Comparison of ENCODE assay signal across 8 mouse cellular contexts in the genomic region with DNA sequence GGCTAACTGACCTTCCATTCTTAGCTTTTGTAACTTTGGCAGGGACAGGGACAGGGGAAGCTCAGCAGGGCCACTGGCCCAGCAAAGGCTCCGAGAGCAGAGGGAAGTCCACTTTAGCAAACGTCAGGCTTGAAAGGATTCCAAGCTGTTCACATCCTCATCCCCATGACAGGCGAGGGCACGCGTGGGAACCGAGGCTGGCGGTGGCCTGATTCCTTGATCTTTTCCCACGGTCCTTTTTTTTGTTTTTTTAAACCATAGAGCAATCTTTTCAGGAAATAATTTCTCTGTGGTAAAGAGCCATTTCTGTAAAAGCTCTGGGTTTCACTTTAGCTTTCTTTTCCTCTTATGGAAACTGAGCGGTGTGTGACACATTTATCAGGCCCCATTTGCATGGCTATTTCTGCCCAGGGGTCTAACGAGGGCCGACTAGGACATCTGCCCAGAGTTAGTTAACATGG. TPM values are rescaled to one million over a fixed set of nuclear protein-coding genes. Genes with fewer than 3 reads are reported as not detected.
A peak's percentile ranks its signal among the peaks of the same experiment; 100 is the strongest.
DNase-seq lines count a peak whose midpoint lies in the region; ATAC-seq lines count a peak whose summit lies in the region.

No protein-coding gene starts in this region.

- no peaks in the 10 kb centered on the region for H3K9me3 ChIP-seq in midbrain, embryonic 10.5 days (replicated peaks)
- no peaks in the 10 kb centered on the region for H3K9me3 ChIP-seq in midbrain, embryonic 11.5 days (ENCODE audit: control insufficient read depth, low read length)
- no peaks in the 10 kb centered on the region for H3K9me3 ChIP-seq in kidney, embryonic 15.5 days (replicated peaks)
- H3K9me3 ChIP-seq in midbrain, embryonic 15.5 days: no peaks in the 10 kb centered on the region

- H3K27ac ChIP-seq in midbrain, embryonic 10.5 days (replicated peaks): peak overlapping the region; percentile 69
- H3K27ac ChIP-seq in midbrain, embryonic 11.5 days (ENCODE audit: low read depth, low read length): no peak overlapping the region
- H3K27ac ChIP-seq in kidney, embryonic 15.5 days: peak overlapping the region; percentile 85
- H3K27ac ChIP-seq in midbrain, embryonic 15.5 days: peak overlapping the region; percentile 61

- H3K27me3 ChIP-seq in midbrain, embryonic 10.5 days (ENCODE audit: low read depth, poor library complexity, severe bottlenecking): no peaks in the 10 kb centered on the region
- H3K27me3 ChIP-seq in midbrain, embryonic 11.5 days (ENCODE audit: control insufficient read depth, insufficient read depth, low read length): no peaks in the 10 kb centered on the region
- H3K27me3 ChIP-seq in kidney, embryonic 15.5 days: no peaks in the 10 kb centered on the region
- H3K27me3 ChIP-seq in midbrain, embryonic 15.5 days (replicated peaks): no peaks in the 10 kb centered on the region

- WGBS in midbrain, embryonic 10.5 days: 33% methylated on average over 11 of the region's 11 CpGs
- 22% methylated on average over 11 of the region's 11 CpGs for WGBS in midbrain, embryonic 11.5 days
- WGBS in kidney, embryonic 15.5 days: 8% methylated on average over 11 of the region's 11 CpGs
- 13% methylated on average over 11 of the region's 11 CpGs for WGBS in midbrain, embryonic 15.5 days

- H3K4me3 ChIP-seq in midbrain, embryonic 10.5 days: peak overlapping the region; percentile 18; the same call in 1 of the 2 replicates
- no peak overlapping the region for H3K4me3 ChIP-seq in midbrain, embryonic 11.5 days (ENCODE audit: low read depth, low read length)
- H3K4me3 ChIP-seq in kidney, embryonic 15.5 days (replicated peaks): no peak overlapping the region
- H3K4me3 ChIP-seq in midbrain, embryonic 15.5 days: no peak overlapping the region

- DNase-seq in midbrain, embryonic 10.5 days (ENCODE audit: low spot score): no peak
- DNase-seq in midbrain, embryonic 11.5 days (ENCODE audit: low spot score, missing footprints): no peak
- DNase-seq in heart, adult 8-10 months (ENCODE audit: low spot score): peak; percentile 83
- no peak for DNase-seq in ovary, adult 18-20 months (ENCODE audit: low spot score)
- DNase-seq in urinary bladder, adult 18-20 months (ENCODE audit: low spot score in 2 of 2): no peak
- no peak for DNase-seq in c-Kit-positive CD71-positive TER-119-positive erythroid progenitor cells, embryonic 14.5 days (ENCODE audit: low spot score)

- ATAC-seq in midbrain, embryonic 11.5 days (ENCODE audit: low FRiP score): no peak
- no peak for ATAC-seq in kidney, embryonic 15.5 days (replicated peaks; ENCODE audit: low FRiP score)
- ATAC-seq in midbrain, embryonic 15.5 days (replicated peaks): no peak

- peaks cover 30% of the 10 kb centered on the region for H3K36me3 ChIP-seq in midbrain, embryonic 10.5 days
- peaks cover 6% of the 10 kb centered on the region; the same call in 1 of the 2 replicates for H3K36me3 ChIP-seq in midbrain, embryonic 11.5 days (ENCODE audit: control insufficient read depth, insufficient read depth, low read length)
- peaks cover 7% of the 10 kb centered on the region for H3K36me3 ChIP-seq in kidney, embryonic 15.5 days
- H3K36me3 ChIP-seq in midbrain, embryonic 15.5 days (replicated peaks): no peaks in the 10 kb centered on the region

- no peak overlapping the region for H3K4me2 ChIP-seq in midbrain, embryonic 11.5 days
- peak overlapping the region; percentile 41 for H3K4me2 ChIP-seq in kidney, embryonic 15.5 days
- peak overlapping the region; percentile 14; the same call in 1 of the 2 replicates for H3K4me2 ChIP-seq in midbrain, embryonic 15.5 days

- H3K9ac ChIP-seq in midbrain, embryonic 11.5 days (ENCODE audit: low read length): no peak overlapping the region
- no peak overlapping the region for H3K9ac ChIP-seq in kidney, embryonic 15.5 days
- H3K9ac ChIP-seq in midbrain, embryonic 15.5 days: no peak overlapping the region

- peaks cover 100% of the 10 kb centered on the region for H3K4me1 ChIP-seq in midbrain, embryonic 10.5 days
- H3K4me1 ChIP-seq in midbrain, embryonic 11.5 days (ENCODE audit: control insufficient read depth, insufficient read depth, low read length): peaks cover 66% of the 10 kb centered on the region
- peaks cover 95% of the 10 kb centered on the region for H3K4me1 ChIP-seq in kidney, embryonic 15.5 days
- peaks cover 84% of the 10 kb centered on the region for H3K4me1 ChIP-seq in midbrain, embryonic 15.5 days

RNA-seq across cellular contexts. Expression of a gene that starts 17.2 kb away (rescaled TPM):
- polyA plus RNA-seq in midbrain, embryonic 10.5 days (2016; fragmentation: Nextera tagmentation; extraction: Ambion mirVana): 58.1 and 69.2 TPM in 2 replicates
- 45.5 and 50.7 TPM in 2 replicates for polyA plus RNA-seq in midbrain, embryonic 11.5 days (2014; fragmentation: Nextera tagmentation; extraction: Ambion mirVana)
- total RNA-seq in heart, adult 8-10 months (2022): 10 to 100 TPM; 13.7 to 24.0 (median 16.5) TPM
- polyA plus RNA-seq in kidney, embryonic 15.5 days (2015; fragmentation: Nextera tagmentation; extraction: Ambion mirVana): 33.8 and 35.3 TPM in 2 replicates
- 66.7 and 73.7 TPM in 2 replicates for polyA plus RNA-seq in midbrain, embryonic 15.5 days (2015; fragmentation: Nextera tagmentation; extraction: Ambion mirVana)

RNA-seq across cellular contexts. Expression of a gene that starts 41.4 kb away (rescaled TPM):
- 6.6 and 9.2 TPM in 2 replicates for polyA plus RNA-seq in midbrain, embryonic 10.5 days (2016; fragmentation: Nextera tagmentation; extraction: Ambion mirVana)
- 4.6 and 5.2 TPM in 2 replicates for polyA plus RNA-seq in midbrain, embryonic 11.5 days (2014; fragmentation: Nextera tagmentation; extraction: Ambion mirVana)
- total RNA-seq in heart, adult 8-10 months (2022): 10 to 100 TPM; 11.5 to 15.5 (median 13.7) TPM
- polyA plus RNA-seq in kidney, embryonic 15.5 days (2015; fragmentation: Nextera tagmentation; extraction: Ambion mirVana): 18.2 and 20.0 TPM in 2 replicates
- 29.8 and 30.7 TPM in 2 replicates for polyA plus RNA-seq in midbrain, embryonic 15.5 days (2015; fragmentation: Nextera tagmentation; extraction: Ambion mirVana)
